Mouse (Mus musculus): ENCODE measurements around the gene Pank1. TPM values are rescaled to one million over a fixed set of nuclear protein-coding genes. Genes with fewer than 3 reads are reported as not detected.

Pank1 gene
- polyA plus RNA-seq, 1 experiment from 2014 or later = 8.8 TPM

DNA sequence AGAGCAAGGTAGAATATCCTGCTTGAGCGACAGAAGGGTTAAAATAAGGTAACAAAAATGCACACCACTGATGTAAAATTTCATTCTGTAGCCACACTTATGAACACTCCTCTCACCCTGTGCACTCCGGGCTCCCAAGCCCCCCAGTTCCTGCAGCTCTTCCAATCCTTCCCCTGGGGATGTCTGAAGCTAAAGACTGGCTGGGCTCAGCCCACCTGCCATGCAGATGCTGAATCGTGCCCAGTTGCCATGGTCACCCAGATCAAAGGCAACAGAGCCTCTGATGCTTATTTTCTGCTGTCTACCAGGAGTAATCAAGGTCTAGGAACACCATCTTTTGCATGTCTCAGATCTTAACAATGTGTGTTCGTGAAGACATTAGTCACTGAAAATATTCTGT, 64.6 kb downstream of the Pank1 start:
- Histone ChIP-seq H3K4me1 (no peaks in the 10 kb centered on the region), H3K27ac (no peak overlapping the region), H3K9ac (no peak overlapping the region), H3K4me3 (no peak overlapping the region), H3K27me3 (no peaks in the 10 kb centered on the region), H3K4me2 (no peak overlapping the region), H3K9me3 (no peaks in the 10 kb centered on the region), H3K36me3 (0 out of 2 replicates have a peak, but pooled peaks cover 5% of the 10 kb centered on the region)
- ATAC-seq (ENCODE audit: borderline replicate concordance, extremely low read depth, low FRiP score, low TSS enrichment) = no peak
- 56% methylated on average over 4 of the region's 4 CpGs for WGBS

DNA sequence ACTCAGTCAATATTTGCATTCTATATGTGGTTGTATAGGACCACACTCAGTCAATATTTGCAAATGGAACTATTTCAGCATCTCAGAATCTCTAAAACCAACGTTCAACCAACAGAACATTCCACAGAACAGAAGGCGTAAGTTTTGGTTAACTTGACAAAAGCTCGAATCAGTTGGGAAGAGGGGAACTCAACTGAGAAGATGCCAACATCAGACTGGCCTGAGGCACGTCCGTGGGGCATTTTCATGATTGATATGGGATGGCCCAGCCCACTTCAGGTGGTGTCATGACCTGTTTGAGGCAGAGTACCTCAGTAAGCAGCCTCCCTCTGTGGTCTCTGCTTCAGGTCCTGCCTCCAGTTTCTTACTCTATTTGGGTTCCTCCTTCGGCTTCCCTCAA, 65.3 kb downstream of the Pank1 start:
- Histone ChIP-seq H3K36me3 (0 out of 2 replicates have a peak, but pooled peaks cover 5% of the 10 kb centered on the region), H3K4me1 (no peaks in the 10 kb centered on the region), H3K27ac (no peak overlapping the region), H3K9me3 (no peaks in the 10 kb centered on the region), H3K9ac (no peak overlapping the region), H3K27me3 (no peaks in the 10 kb centered on the region), H3K4me2 (no peak overlapping the region), H3K4me3 (no peak overlapping the region)
- no peak for ATAC-seq (ENCODE audit: borderline replicate concordance, extremely low read depth, low FRiP score, low TSS enrichment)
- 80% methylated on average over 6 of the region's 6 CpGs for WGBS

DNA sequence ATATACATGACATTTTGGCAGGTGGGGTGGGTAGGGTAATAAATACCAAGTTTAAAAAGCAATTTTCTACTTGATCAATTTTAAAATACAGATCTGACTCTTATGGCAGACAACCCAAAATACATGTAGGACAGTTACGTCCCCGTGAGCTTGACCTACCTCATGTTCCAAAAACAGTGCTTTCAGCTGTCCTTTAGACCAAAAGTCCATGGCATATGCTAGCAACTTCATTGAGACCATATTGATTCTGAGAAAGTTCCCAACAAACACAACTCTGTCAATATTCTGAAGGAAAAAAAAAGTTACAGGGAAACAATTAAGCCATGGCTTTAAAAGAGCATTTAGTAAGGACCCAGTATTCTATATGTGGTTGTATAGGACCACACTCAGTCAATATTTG, 65.7 kb downstream of the Pank1 start:
- Histone ChIP-seq H3K9me3 (no peaks in the 10 kb centered on the region), H3K36me3 (0 out of 2 replicates have a peak, but pooled peaks cover 4% of the 10 kb centered on the region), H3K27ac (no peak overlapping the region), H3K27me3 (no peaks in the 10 kb centered on the region), H3K4me2 (no peak overlapping the region), H3K4me3 (no peak overlapping the region), H3K9ac (no peak overlapping the region), H3K4me1 (no peaks in the 10 kb centered on the region)
- WGBS = 92% methylated on average over 2 of the region's 2 CpGs
- no peak for ATAC-seq (ENCODE audit: borderline replicate concordance, extremely low read depth, low FRiP score, low TSS enrichment)

DNA sequence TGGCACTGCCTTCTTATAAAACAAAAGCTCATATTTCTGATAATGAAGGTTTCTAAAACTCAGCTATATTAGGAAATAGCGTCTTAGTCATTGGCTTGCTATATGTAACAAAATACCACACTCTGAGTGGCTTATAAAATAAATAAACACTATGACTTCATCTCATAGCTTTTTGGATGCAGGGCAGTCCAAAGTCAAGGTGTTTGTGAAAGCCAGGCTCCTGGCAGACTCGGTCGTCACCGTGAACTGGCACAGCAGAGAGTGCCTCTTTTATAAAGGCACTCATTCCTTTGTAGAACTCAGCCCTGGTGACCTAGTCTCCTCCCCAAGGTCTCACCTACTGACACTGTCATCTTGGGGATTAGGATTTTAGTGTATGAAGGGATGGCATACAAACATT, 66.5 kb downstream of the Pank1 start:
- Histone ChIP-seq H3K36me3 (no peaks in the 10 kb centered on the region), H3K27me3 (no peaks in the 10 kb centered on the region), H3K27ac (no peak overlapping the region), H3K9me3 (no peaks in the 10 kb centered on the region), H3K4me3 (no peak overlapping the region), H3K9ac (no peak overlapping the region), H3K4me2 (no peak overlapping the region), H3K4me1 (no peaks in the 10 kb centered on the region)
- 65% methylated on average over 4 of the region's 4 CpGs for WGBS
- no peak for ATAC-seq (ENCODE audit: borderline replicate concordance, extremely low read depth, low FRiP score, low TSS enrichment)

- no peak for ATAC-seq (ENCODE audit: borderline replicate concordance, extremely low read depth, low FRiP score, low TSS enrichment)
- no peak overlapping the region for H3K4me2 ChIP-seq
- H3K9ac ChIP-seq = no peak overlapping the region
- no peaks in the 10 kb centered on the region for H3K27me3 ChIP-seq
- no peaks in the 10 kb centered on the region for H3K9me3 ChIP-seq
- no peak overlapping the region for H3K4me3 ChIP-seq
- H3K4me1 ChIP-seq = no peaks in the 10 kb centered on the region
- H3K27ac ChIP-seq = no peak overlapping the region
- no peaks in the 10 kb centered on the region for H3K36me3 ChIP-seq
- 84% methylated on average over 5 of the region's 5 CpGs for WGBS
These were observed 72.1 kb downstream of the Pank1 start for GRCm38 (mm10) chr19:34807173-34807572.

- Histone ChIP-seq H3K4me3 (no peak overlapping the region), H3K4me2 (no peak overlapping the region), H3K36me3 (no peaks in the 10 kb centered on the region), H3K9me3 (no peaks in the 10 kb centered on the region), H3K9ac (no peak overlapping the region), H3K27me3 (no peaks in the 10 kb centered on the region), H3K27ac (no peak overlapping the region), H3K4me1 (peaks cover 3% of the 10 kb centered on the region; the same call in 1 of the 2 replicates)
- WGBS = 79% methylated on average over 2 of the region's 2 CpGs
- ATAC-seq (ENCODE audit: borderline replicate concordance, extremely low read depth, low FRiP score, low TSS enrichment) = no peak
These were observed 74.2 kb downstream of the Pank1 start for GRCm38 (mm10) chr19:34805071-34805470.

DNA sequence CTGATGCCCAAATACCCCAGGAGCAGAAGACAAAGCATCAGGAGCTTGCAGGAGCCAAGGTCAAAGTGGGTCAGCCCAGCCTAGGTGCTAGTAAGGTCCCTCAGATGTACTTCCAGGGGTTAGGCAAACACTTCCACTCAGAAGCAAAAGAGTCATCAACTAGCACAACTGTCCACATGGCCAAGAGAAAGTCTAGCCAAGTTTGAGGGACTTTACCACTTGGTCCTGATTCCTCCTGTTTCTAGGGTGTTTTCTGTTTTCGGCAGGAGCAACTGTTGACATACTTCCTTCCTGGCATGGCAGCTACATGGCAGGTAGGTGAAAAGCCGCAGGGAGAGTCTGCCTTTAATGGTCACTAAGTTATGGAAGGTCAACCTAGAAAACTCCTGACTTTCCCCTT, 74.7 kb downstream of the Pank1 start:
- WGBS = 69% methylated on average over 2 of the region's 2 CpGs
- no peak for ATAC-seq (ENCODE audit: borderline replicate concordance, extremely low read depth, low FRiP score, low TSS enrichment)
- Histone ChIP-seq H3K36me3 (no peaks in the 10 kb centered on the region), H3K27ac (no peak overlapping the region), H3K9me3 (no peaks in the 10 kb centered on the region), H3K4me3 (no peak overlapping the region), H3K9ac (no peak overlapping the region), H3K27me3 (no peaks in the 10 kb centered on the region), H3K4me1 (peaks cover 3% of the 10 kb centered on the region; the same call in 1 of the 2 replicates), H3K4me2 (no peak overlapping the region)

GRCm38 (mm10) chr19:34803396-34803795, 75.9 kb downstream of the Pank1 start:
- no peak overlapping the region for H3K4me3 ChIP-seq
- no peaks in the 10 kb centered on the region for H3K36me3 ChIP-seq
- ATAC-seq (ENCODE audit: borderline replicate concordance, extremely low read depth, low FRiP score, low TSS enrichment) = no peak
- no peak overlapping the region for H3K9ac ChIP-seq
- 91% methylated on average over 4 of the region's 4 CpGs for WGBS
- H3K27ac ChIP-seq = no peak overlapping the region
- peaks cover 3% of the 10 kb centered on the region; the same call in 1 of the 2 replicates for H3K4me1 ChIP-seq
- no peak overlapping the region for H3K4me2 ChIP-seq
- no peaks in the 10 kb centered on the region for H3K9me3 ChIP-seq
- no peaks in the 10 kb centered on the region for H3K27me3 ChIP-seq

DNA sequence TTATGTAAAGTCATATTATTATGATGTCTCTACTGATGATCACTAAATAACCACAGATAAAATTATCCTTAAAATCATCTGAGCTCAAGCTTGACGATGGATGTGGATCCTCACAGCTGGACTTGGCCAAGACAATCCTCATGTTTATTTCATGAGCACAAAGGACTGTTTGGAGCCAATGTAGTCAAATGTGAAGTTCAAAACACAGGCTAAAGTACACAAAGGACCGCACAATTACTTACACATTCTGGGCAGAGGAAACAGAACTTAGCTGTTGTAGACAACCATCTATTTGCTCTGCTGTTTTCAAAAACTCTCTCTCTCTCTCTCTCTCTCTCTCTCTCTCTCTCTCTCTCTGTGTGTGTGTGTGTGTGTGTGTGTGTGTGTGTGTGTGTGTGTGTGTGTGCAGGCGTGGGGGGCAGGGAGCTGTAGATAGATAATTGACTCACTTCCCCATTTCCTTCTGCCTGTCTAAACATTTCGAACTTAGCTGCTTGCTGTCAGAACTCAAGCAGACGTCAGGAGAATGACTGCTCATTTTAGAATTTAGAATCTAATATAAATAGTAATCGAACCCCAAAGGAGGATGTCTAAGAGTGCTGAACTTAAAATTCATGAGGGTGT, 79.5 kb downstream of the Pank1 start:
- H3K9ac ChIP-seq = no peak overlapping the region
- peaks cover 3% of the 10 kb centered on the region; the same call in 1 of the 2 replicates for H3K4me1 ChIP-seq
- H3K36me3 ChIP-seq = no peaks in the 10 kb centered on the region
- 18% methylated on average over 6 of the region's 6 CpGs for WGBS
- no peaks in the 10 kb centered on the region for H3K9me3 ChIP-seq
- no peak overlapping the region for H3K4me3 ChIP-seq
- H3K27ac ChIP-seq = 0 out of 2 replicates have a peak overlapping the region, but pooled peaks have one; percentile 4
- H3K4me2 ChIP-seq = no peak overlapping the region
- peak; percentile 19; the same call in 1 of the 2 replicates for ATAC-seq (ENCODE audit: borderline replicate concordance, extremely low read depth, low FRiP score, low TSS enrichment)
- H3K27me3 ChIP-seq = no peaks in the 10 kb centered on the region

- Histone ChIP-seq H3K27me3 (no peaks in the 10 kb centered on the region), H3K27ac (no peak overlapping the region), H3K4me2 (no peak overlapping the region), H3K36me3 (no peaks in the 10 kb centered on the region), H3K9me3 (no peaks in the 10 kb centered on the region), H3K4me1 (peaks cover 3% of the 10 kb centered on the region; the same call in 1 of the 2 replicates), H3K4me3 (no peak overlapping the region), H3K9ac (no peak overlapping the region)
- no peak for ATAC-seq (ENCODE audit: borderline replicate concordance, extremely low read depth, low FRiP score, low TSS enrichment)
- WGBS = 73% methylated on average over 4 of the region's 4 CpGs
These were observed 82.9 kb downstream of the Pank1 start for GRCm38 (mm10) chr19:34796396-34796795.

DNA sequence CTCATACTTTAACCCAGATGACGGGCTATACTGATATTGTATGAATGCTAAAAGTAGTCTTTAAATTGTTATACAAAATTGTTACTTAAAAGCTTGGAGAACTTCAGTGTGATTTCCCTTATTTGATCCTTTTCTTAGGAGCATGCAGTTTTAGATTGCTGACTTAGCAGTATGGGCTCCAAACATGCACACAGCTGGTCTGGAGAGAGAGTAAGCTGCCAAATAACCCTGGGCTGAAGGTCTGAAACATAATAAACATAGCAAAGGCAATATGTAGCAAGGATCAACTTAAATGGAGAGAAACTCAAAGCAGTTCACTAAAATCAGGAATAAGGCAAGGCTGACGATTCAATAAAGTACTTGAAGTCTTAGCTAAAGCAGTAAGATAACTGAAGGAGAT, 96.8 kb downstream of the Pank1 start:
- Histone ChIP-seq H3K9me3 (no peaks in the 10 kb centered on the region), H3K4me1 (no peaks in the 10 kb centered on the region), H3K27ac (no peak overlapping the region), H3K27me3 (no peaks in the 10 kb centered on the region), H3K36me3 (no peaks in the 10 kb centered on the region), H3K4me2 (no peak overlapping the region), H3K4me3 (no peak overlapping the region), H3K9ac (no peak overlapping the region)
- 80% methylated on average over 2 of the region's 2 CpGs for WGBS
- ATAC-seq (ENCODE audit: borderline replicate concordance, extremely low read depth, low FRiP score, low TSS enrichment) = no peak

DNA sequence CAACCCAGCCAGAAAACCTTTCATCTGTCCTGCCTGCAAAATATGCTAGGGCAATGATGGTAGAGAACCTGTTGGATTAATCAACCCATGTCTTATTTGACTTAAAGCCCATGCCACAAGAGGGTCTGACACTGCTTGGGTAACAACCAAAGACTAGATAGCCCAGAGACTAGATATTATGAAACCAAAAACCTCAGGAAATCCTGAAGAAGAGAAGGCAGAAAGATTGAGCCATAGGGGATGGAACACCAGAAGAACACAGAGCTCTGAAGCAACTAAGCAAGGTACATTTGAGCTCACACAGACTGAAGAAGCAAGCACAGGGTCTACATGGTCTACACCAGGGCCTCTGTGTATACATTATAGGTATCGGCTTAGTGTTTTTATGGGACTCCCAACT, 100.3 kb downstream of the Pank1 start:
- H3K4me3 ChIP-seq = no peak overlapping the region
- no peak overlapping the region for H3K4me2 ChIP-seq
- no peak overlapping the region for H3K9ac ChIP-seq
- no peaks in the 10 kb centered on the region for H3K9me3 ChIP-seq
- ATAC-seq (ENCODE audit: borderline replicate concordance, extremely low read depth, low FRiP score, low TSS enrichment) = no peak; the same call in 1 of the 2 replicates
- H3K4me1 ChIP-seq = no peaks in the 10 kb centered on the region
- no peaks in the 10 kb centered on the region for H3K36me3 ChIP-seq
- no peaks in the 10 kb centered on the region for H3K27me3 ChIP-seq
- 100% methylated on average over 1 of the region's 1 CpGs for WGBS
- H3K27ac ChIP-seq = no peak overlapping the region

- H3K27me3 ChIP-seq = no peaks in the 10 kb centered on the region
- no peak overlapping the region for H3K9ac ChIP-seq
- H3K27ac ChIP-seq = no peak overlapping the region
- no peaks in the 10 kb centered on the region for H3K36me3 ChIP-seq
- no peaks in the 10 kb centered on the region for H3K9me3 ChIP-seq
- H3K4me3 ChIP-seq = no peak overlapping the region
- ATAC-seq (ENCODE audit: borderline replicate concordance, extremely low read depth, low FRiP score, low TSS enrichment) = no peak
- no peaks in the 10 kb centered on the region for H3K4me1 ChIP-seq
- no peak overlapping the region for H3K4me2 ChIP-seq
These were observed 101.2 kb downstream of the Pank1 start for GRCm38 (mm10) chr19:34778098-34778497.
